Mouse (Mus musculus): ENCODE results near the gene Myh11. TPM values are rescaled to one million over a fixed set of nuclear protein-coding genes. Genes with fewer than 3 reads are reported as not detected.

Gene Myh11
- total RNA-seq (2023) = not detected

DNA sequence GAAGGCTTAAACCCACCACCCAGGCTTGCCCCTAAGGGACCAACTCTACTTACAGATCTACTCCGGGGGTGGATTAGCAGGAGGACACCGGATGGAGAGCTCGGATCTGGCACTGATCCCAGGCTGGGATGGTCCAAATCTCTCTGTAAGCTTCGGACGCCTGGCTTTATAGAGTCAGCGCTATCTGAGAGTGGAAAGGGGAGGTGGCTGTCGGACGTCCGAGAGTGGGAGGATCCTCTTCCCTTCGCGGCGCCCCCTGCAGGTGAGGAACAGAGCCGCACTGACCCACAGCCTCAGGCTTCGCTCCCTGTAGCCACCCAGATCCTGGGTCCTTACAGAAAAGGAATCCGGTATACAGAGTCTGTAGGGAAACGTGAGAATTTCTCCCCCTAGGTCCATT lies at the start of gene Myh11:
Gene Myh11, minus strand, starts transcription at position 150 of the 400 bp plus-strand sequence.

GRCm38 (mm10) chr16:14316884-14317876 lies 26.0 kb upstream of the Myh11 start, which contains the start of gene Fopnl:
TSS of gene Fopnl (minus strand) at chr16:14317405.

GRCm38 (mm10) chr16:14162988-14163416 lies 128.2 kb downstream of the Myh11 start, which contains the start of the genes Nde1 and Marf1:
TSS of gene Nde1 (plus strand) at chr16:14163275.
TSS of gene Marf1 (minus strand) at chr16:14163351.

Other genes with a start within 250 kb of the Myh11 start
- 10 to 100 TPM; 46.7 to 49.4 TPM for gene Nde1, start 128.1 kb downstream of the Myh11 start, total RNA-seq (2023)
- 10 to 100 TPM; 78.6 to 85.1 TPM for gene Marf1, start 128.0 kb downstream of the Myh11 start, total RNA-seq (2023)
- gene Fopnl, start 26.0 kb upstream of the Myh11 start, total RNA-seq (2023) = 10 to 100 TPM; 33.5 to 42.3 TPM
- gene Abcc1, start 70.2 kb upstream of the Myh11 start, total RNA-seq (2023) = 10 to 100 TPM; 42.8 to 56.4 TPM

All from B cell, adult 67 days (primary cell).